Mouse (Mus musculus) liver, embryonic 13.5 days (tissue): ENCODE results near the gene Mllt10. TPM values are rescaled to one million over a fixed set of nuclear protein-coding genes. Genes with fewer than 3 reads are reported as not detected.
"Not testable (repeated sequence)": the region's sequence is repeated elsewhere in the genome, so short reads cannot be mapped to it uniquely, and the experiment has no call there.

Experiments used
- ATAC-seq: fragments of 200-750 bp; cut with Nextera tagmentation; 2 replicates; pipeline ENCODE4 v1.8.0; 2017; ENCODE audit warnings: low read depth, mild to moderate bottlenecking, moderate number of reproducible peaks, moderate library complexity
- DNase-seq: peaks from one replicate; pipeline ENCODE4 v3.0.0; 2022
- H3K27ac ChIP-seq: fragments of 300-500 bp; sonication (generic); 2 replicates; pipeline ENCODE4 v1.5.1; 2015; ENCODE audit warnings: moderate library complexity, mild to moderate bottlenecking, inconsistent platforms
- H3K27me3 ChIP-seq: fragments of 300-500 bp; sonication (generic); 2 replicates; pipeline ENCODE4 v1.6.1; 2015; ENCODE audit warnings: mild to moderate bottlenecking, inconsistent platforms
- H3K36me3 ChIP-seq: fragments of 300-500 bp; sonication (generic); 2 replicates; pipeline ENCODE4 v1.6.1; 2015; ENCODE audit warnings: mild to moderate bottlenecking, inconsistent platforms
- H3K4me1 ChIP-seq: fragments of 300-500 bp; sonication (generic); replicated peaks from 2 replicates; pipeline ENCODE4 v1.6.1; 2015; ENCODE audit warnings: inconsistent platforms
- H3K4me2 ChIP-seq: fragments of 300-500 bp; sonication (generic); 2 replicates; pipeline ENCODE4 v1.6.1; 2015; ENCODE audit warnings: inconsistent platforms, mild to moderate bottlenecking, moderate library complexity
- H3K4me3 ChIP-seq: fragments of 300-500 bp; sonication (generic); replicated peaks from 2 replicates; pipeline ENCODE4 v1.5.1; 2015; ENCODE audit warnings: mild to moderate bottlenecking, inconsistent platforms
- H3K9ac ChIP-seq: fragments of 300-500 bp; sonication (generic); 2 replicates; pipeline ENCODE4 v1.6.1; 2015; ENCODE audit warnings: mild to moderate bottlenecking, inconsistent platforms
- H3K9me3 ChIP-seq: fragments of 300-500 bp; sonication (generic); replicated peaks from 2 replicates; pipeline ENCODE4 v1.6.1; 2016; ENCODE audit warnings: inconsistent platforms
- WGBS: fragments of 180-500 bp; shearing (Covaris S2); methylation state at CpG from one replicate; pipeline ENCODE4 v1.1.7; 2015; ENCODE audit not compliant: insufficient replicate concordance; 5-methylcytosine and 5-hydroxymethylcytosine counted together
- polyA plus RNA-seq: library from polyadenylated mRNA; unstranded; fragments of >200 nt; fragmentation: Nextera tagmentation; extraction: Ambion mirVana; gene quantifications from 2 replicates; pipeline ENCODE4 v1.2.1, GENCODE M21; 2015

Mllt10 gene
- polyA plus RNA-seq, 1 experiment from 2014 or later = 29.1 TPM

GRCm38 (mm10) chr2:18064941-18065707 is 10.1 kb downstream of the Mllt10 start:
- H3K27ac ChIP-seq = peak overlapping the region; percentile 99

GRCm38 (mm10) chr2:18065708-18066030 is 10.6 kb downstream of the Mllt10 start:
- H3K4me3 ChIP-seq = peak overlapping the region; percentile 96
- H3K9ac ChIP-seq = peak overlapping the region; percentile 99
- no peaks in the 10 kb centered on the region for H3K9me3 ChIP-seq
- H3K27me3 ChIP-seq = no peaks in the 10 kb centered on the region
- peaks cover 31% of the 10 kb centered on the region for H3K4me1 ChIP-seq
- H3K36me3 ChIP-seq = peaks cover 21% of the 10 kb centered on the region
- H3K27ac ChIP-seq = peak overlapping the region; percentile 84
- 2% methylated on average over 6 of the region's 6 CpGs for WGBS
- no peak for DNase-seq
- peak overlapping the region; percentile 87 for H3K4me2 ChIP-seq
- peak; percentile 32 for ATAC-seq

More at GRCm38 (mm10) chr2:18064941-18065707, 10.1 kb downstream of the Mllt10 start:
- Histone ChIP-seq H3K9ac (peak overlapping the region; percentile 99), H3K27me3 (no peaks in the 10 kb centered on the region), H3K4me3 (peak overlapping the region; percentile 96), H3K4me1 (peaks cover 31% of the 10 kb centered on the region), H3K36me3 (peaks cover 21% of the 10 kb centered on the region), H3K4me2 (peak overlapping the region; percentile 87), H3K9me3 (no peaks in the 10 kb centered on the region)
- WGBS = 1% methylated on average over 68 of the region's 85 CpGs
- ATAC-seq = peak; percentile 68
- DNase-seq = peak; percentile 73

- Histone ChIP-seq H3K36me3 (peaks cover 27% of the 10 kb centered on the region), H3K4me3 (peak overlapping the region; percentile 96), H3K27ac (peak overlapping the region; percentile 84), H3K4me1 (peaks cover 31% of the 10 kb centered on the region), H3K9me3 (no peaks in the 10 kb centered on the region), H3K27me3 (no peaks in the 10 kb centered on the region), H3K4me2 (peak overlapping the region; percentile 87), H3K9ac (peak overlapping the region; percentile 99)
- no peak for ATAC-seq
- no peak for DNase-seq
Measured at GRCm38 (mm10) chr2:18066436-18066835, 11.4 kb downstream of the Mllt10 start.

GRCm38 (mm10) chr2:18068071-18068796 is 13.2 kb downstream of the Mllt10 start:
- peaks cover 41% of the 10 kb centered on the region for H3K36me3 ChIP-seq
- peaks cover 33% of the 10 kb centered on the region for H3K4me1 ChIP-seq
- H3K4me3 ChIP-seq = no peak overlapping the region
- H3K4me2 ChIP-seq = no peak overlapping the region
- no peaks in the 10 kb centered on the region for H3K9me3 ChIP-seq
- no peak for ATAC-seq
- 93% methylated on average over 4 of the region's 4 CpGs for whole genome bisulfite sequencing
- H3K9ac ChIP-seq = no peak overlapping the region
- H3K27ac ChIP-seq = no peak overlapping the region; the same call in 1 of the 2 replicates
- no peak for DNase-seq
- H3K27me3 ChIP-seq = no peaks in the 10 kb centered on the region

GRCm38 (mm10) chr2:18071947-18072346 is 16.9 kb downstream of the Mllt10 start:
- H3K36me3 ChIP-seq = peaks cover 66% of the 10 kb centered on the region
- no peak for DNase-seq
- H3K4me1 ChIP-seq = peaks cover 19% of the 10 kb centered on the region
- H3K27ac ChIP-seq = no peak overlapping the region
- 83% methylated on average over 2 of the region's 2 CpGs for WGBS
- no peak for ATAC-seq
- H3K9me3 ChIP-seq = no peaks in the 10 kb centered on the region
- no peak overlapping the region for H3K9ac ChIP-seq
- H3K4me2 ChIP-seq = no peak overlapping the region
- H3K27me3 ChIP-seq = no peaks in the 10 kb centered on the region
- no peak overlapping the region for H3K4me3 ChIP-seq

- H3K4me2 ChIP-seq = no peak overlapping the region
- DNase-seq (no peak), ATAC-seq (no peak)
- no peak overlapping the region for H3K27ac ChIP-seq
- no peaks in the 10 kb centered on the region for H3K9me3 ChIP-seq
- H3K36me3 ChIP-seq = peaks cover 79% of the 10 kb centered on the region
- H3K9ac ChIP-seq = no peak overlapping the region
- no peaks in the 10 kb centered on the region for H3K27me3 ChIP-seq
- no peak overlapping the region for H3K4me3 ChIP-seq
- peaks cover 3% of the 10 kb centered on the region; the same call in 1 of the 2 replicates for H3K4me1 ChIP-seq
- 86% methylated on average over 2 of the region's 2 CpGs for WGBS
Measured at GRCm38 (mm10) chr2:18080182-18080860, 25.3 kb downstream of the Mllt10 start.

GRCm38 (mm10) chr2:18087695-18088094 is 32.7 kb downstream of the Mllt10 start:
- not testable (repeated sequence) for H3K27ac ChIP-seq, H3K9ac ChIP-seq, H3K27me3 ChIP-seq, H3K4me2 ChIP-seq, DNase-seq, ATAC-seq, H3K9me3 ChIP-seq, H3K4me1 ChIP-seq, H3K4me3 ChIP-seq
- peaks cover 75% of the 10 kb centered on the region for H3K36me3 ChIP-seq
- WGBS = 80% methylated on average over 3 of the region's 3 CpGs

GRCm38 (mm10) chr2:18093858-18094257 is 38.8 kb downstream of the Mllt10 start:
- no peaks in the 10 kb centered on the region for H3K9me3 ChIP-seq
- no peak overlapping the region for H3K4me2 ChIP-seq
- H3K4me3 ChIP-seq = no peak overlapping the region
- H3K27me3 ChIP-seq = no peaks in the 10 kb centered on the region
- peaks cover 62% of the 10 kb centered on the region for H3K36me3 ChIP-seq
- peaks cover 7% of the 10 kb centered on the region for H3K4me1 ChIP-seq
- ATAC-seq = no peak
- no peak for DNase-seq
- 84% methylated on average over 1 of the region's 1 CpGs for WGBS
- no peak overlapping the region for H3K27ac ChIP-seq
- no peak overlapping the region for H3K9ac ChIP-seq

- no peak for ATAC-seq
- H3K4me1 ChIP-seq = peaks cover 5% of the 10 kb centered on the region
- no peak for DNase-seq
- no peak overlapping the region for H3K4me2 ChIP-seq
- H3K9ac ChIP-seq = no peak overlapping the region
- peaks cover 59% of the 10 kb centered on the region for H3K36me3 ChIP-seq
- H3K27ac ChIP-seq = no peak overlapping the region
- no peaks in the 10 kb centered on the region for H3K27me3 ChIP-seq
- no peaks in the 10 kb centered on the region for H3K9me3 ChIP-seq
- H3K4me3 ChIP-seq = no peak overlapping the region
Measured at GRCm38 (mm10) chr2:18094319-18094718, 39.3 kb downstream of the Mllt10 start.

- Histone ChIP-seq H3K9me3 (no peaks in the 10 kb centered on the region), H3K4me2 (no peak overlapping the region), H3K27me3 (no peaks in the 10 kb centered on the region), H3K27ac (no peak overlapping the region), H3K4me1 (peaks cover 5% of the 10 kb centered on the region), H3K36me3 (peaks cover 59% of the 10 kb centered on the region), H3K9ac (no peak overlapping the region), H3K4me3 (no peak overlapping the region)
- DNase-seq (no peak), ATAC-seq (no peak)
- 68% methylated on average over 2 of the region's 2 CpGs for WGBS
Measured at GRCm38 (mm10) chr2:18095804-18096203, 40.8 kb downstream of the Mllt10 start.

- ATAC-seq (0 out of 2 replicates have a peak, but pooled peaks have one; percentile 54), DNase-seq (no peak)
- Histone ChIP-seq H3K4me2 (no peak overlapping the region), H3K4me3 (no peak overlapping the region), H3K9me3 (no peaks in the 10 kb centered on the region), H3K4me1 (peaks cover 6% of the 10 kb centered on the region), H3K9ac (no peak overlapping the region), H3K27ac (no peak overlapping the region), H3K27me3 (no peaks in the 10 kb centered on the region), H3K36me3 (peaks cover 32% of the 10 kb centered on the region)
- 82% methylated on average over 2 of the region's 2 CpGs for WGBS
Measured at GRCm38 (mm10) chr2:18100914-18101313, 45.9 kb downstream of the Mllt10 start.
